Mouse (Mus musculus) left cerebral cortex, postnatal 14 days (tissue): ENCODE data around the gene Clcnkb. TPM values are rescaled to one million over a fixed set of nuclear protein-coding genes. Genes with fewer than 3 reads are reported as not detected.

Experiments used
- DNase-seq, 2 experiments: peaks; one replicate each; pipeline ENCODE4 v3.0.0; 2021 to 2022; ENCODE audit warnings: low spot score in 2 of 2, mixed read lengths in 1 of 2
- intact Hi-C: fragments of 180-260 bp; cut with DNase I; formaldehyde crosslinking; loops from one replicate; pipeline ENCODE4 v1.15.1; 2025
- long read RNA-seq, 2 experiments: library from polyadenylated mRNA; stranded (forward); transcript quantifications; one replicate each; pipeline ENCODE4 v2.0.0; 2021
- total RNA-seq, 2 experiments: library from RNA; stranded (reverse); gene quantifications; 2 replicates each; pipeline ENCODE4 v1.2.3; 2021

Clcnkb gene
- total RNA-seq: not detected
- long read RNA-seq, experiment 1: 0 reads
- long read RNA-seq, experiment 2: 0 reads

- intact Hi-C loops: no loop called here
- no peak for DNase-seq
Measured at GRCm38 (mm10) chr4:141415924-141416323, at the start of gene Clcnkb. TSS of gene Clcnkb (minus strand) at chr4:141416014.

- DNase-seq: no peak
- intact Hi-C loops: no loop called here
Measured at GRCm38 (mm10) chr4:141464722-141465121, 48.9 kb upstream of the Clcnkb start.

- intact Hi-C loops: no loop called here
- DNase-seq: no peak
Measured at GRCm38 (mm10) chr4:141463472-141463871, 47.7 kb upstream of the Clcnkb start.

DNA sequence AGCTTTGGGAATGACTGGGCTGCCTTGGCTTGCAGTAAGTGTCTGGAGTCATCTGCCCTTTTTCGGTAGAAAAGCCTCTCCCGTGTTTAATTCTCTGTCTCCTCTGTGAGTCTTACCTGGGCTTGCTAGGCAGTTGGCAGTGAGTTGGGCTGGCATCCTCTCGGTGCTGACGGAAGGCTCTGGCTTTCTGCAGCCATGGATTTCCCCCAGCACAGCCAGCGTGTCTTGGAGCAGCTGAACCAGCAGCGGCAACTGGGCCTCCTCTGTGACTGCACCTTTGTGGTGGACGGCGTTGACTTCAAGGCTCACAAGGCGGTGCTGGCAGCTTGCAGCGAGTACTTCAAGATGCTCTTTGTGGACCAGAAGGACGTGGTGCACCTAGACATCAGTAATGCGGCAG, 45.8 kb upstream of the Clcnkb start:
- DNase-seq: no peak
- intact Hi-C loops: no loop called here

- intact Hi-C loops: no loop called here
- peak in 1 of 2 experiments; percentile 9 for DNase-seq
Measured at GRCm38 (mm10) chr4:141461088-141461487, 45.3 kb upstream of the Clcnkb start.

DNA sequence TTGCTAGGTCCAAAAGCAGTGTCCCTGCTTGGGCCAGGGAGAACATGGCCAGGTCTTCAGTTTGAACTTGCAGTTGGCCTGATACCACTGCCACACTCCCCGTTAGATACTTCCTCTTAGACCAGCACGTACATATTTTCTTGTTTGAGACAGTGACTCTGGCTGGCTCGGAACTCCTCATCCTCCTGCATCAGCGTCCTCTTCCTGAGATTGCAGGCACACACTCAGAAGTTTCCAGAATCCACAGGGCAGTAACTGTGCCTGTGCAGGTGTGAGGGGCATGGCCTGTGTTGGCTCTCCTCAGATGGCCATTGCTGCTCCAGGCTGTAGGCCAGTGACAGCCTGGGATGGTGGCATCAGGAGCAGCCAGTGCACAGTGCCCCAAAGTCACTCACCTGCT, 44.7 kb upstream of the Clcnkb start:
- no peak for DNase-seq
- intact Hi-C loops: no loop called here

GRCm38 (mm10) chr4:141459766-141460165, 44.0 kb upstream of the Clcnkb start:
- no peak for DNase-seq
- intact Hi-C loops: no loop called here

DNA sequence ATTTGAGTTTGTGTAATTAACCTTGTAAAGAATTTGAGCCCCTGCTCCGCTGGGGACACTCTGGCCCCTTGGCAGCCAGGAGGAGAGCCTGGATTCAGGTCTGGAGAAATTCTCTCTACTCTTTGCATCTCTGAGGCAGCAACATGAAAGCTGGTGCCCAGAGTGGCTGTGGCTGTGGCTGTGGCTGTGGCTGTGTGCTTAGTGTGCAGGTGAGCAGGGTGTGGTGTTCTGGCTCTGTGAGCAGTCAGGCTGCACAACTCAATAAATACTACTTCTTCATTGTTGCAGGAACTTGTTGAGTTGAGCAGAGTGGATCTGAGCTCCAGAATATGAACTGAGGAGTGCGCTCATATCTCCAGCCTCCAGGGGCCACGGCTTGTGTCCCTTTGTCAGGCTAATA, 43.1 kb upstream of the Clcnkb start:
- intact Hi-C loops: no loop called here
- DNase-seq: no peak

- intact Hi-C loops: no loop called here
- no peak for DNase-seq
Measured at GRCm38 (mm10) chr4:141458236-141458635, 42.4 kb upstream of the Clcnkb start.

DNA sequence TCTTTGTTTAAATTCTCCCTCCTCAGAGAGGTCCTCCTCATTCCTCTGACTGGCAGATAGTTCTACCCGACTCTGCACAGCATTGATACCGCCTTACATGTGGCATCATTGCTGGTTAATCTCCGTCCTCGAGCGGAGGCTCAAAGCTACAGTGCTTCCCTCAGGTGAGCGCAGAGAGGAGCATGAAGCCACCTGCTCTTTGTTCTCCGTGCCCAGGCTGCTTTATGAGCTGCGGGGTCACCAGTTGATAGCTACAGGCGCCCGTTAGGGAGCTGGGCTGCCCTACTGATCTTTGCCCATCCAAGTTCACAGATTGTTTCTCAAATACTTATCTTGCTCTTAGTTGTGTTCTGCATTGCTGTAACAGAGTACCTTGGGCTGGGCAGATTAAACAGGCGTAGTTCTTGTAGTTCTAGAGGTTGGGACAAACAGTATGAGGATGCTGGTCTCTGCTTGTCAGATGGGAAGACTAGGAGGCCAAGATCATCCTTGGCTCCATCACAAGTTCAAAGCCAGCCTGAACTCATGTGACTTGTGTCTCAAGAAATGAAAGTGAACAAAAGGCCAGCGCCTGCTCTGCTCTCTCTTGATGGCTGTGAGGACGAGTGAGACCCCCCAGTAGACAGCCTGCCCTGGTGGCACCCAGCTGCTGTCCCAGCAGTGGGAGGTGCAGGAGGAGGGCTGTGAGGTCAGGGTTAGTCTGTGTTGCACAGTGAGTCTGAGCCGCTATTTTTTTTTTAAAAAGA, 40.6 kb upstream of the Clcnkb start:
- no peak for DNase-seq
- intact Hi-C loops: no loop called here

GRCm38 (mm10) chr4:141455526-141455925, 39.7 kb upstream of the Clcnkb start:
- intact Hi-C loops: no loop called here
- no peak for DNase-seq

DNA sequence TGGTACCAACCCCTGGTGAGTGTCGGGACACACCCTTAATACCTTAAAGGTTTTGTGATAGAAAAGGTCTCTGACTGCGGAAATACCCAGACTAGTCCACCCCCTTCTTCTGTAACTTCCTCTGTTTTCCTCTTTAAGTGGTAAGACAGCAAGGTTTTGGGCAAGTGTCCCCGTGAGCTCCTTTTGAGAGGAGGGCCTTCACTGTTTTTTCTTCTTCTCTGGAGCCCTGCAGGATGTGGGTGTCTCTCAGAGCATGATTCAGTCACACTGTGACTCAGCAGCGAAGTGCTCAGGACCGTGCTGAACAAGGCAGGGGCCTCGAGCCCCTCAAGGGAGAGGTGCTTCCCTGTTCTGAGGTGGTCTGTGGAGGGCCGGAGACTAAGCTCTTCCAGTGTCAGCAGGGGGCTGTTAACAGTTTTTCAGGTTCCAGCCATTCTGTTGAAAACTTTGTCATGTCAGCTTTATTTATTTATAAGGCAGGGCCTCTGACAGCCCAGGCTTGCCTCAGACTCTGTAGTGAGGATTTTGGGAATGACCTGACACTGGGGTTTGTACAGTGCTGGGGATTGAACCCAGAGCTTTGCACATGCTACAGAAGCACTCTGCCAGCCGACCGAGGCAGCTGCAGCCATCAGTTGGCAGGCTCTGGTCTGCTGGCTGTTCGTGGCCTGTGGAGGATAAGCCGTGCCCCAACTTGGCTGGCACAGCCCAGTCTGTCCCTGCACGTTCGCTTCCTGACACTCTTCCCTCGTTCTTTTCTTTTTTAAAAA, 39.0 kb upstream of the Clcnkb start:
- peak in 1 of 2 experiments; percentile 26 for DNase-seq
- intact Hi-C loops: no loop called here

GRCm38 (mm10) chr4:141451916-141452450, 36.2 kb upstream of the Clcnkb start:
- intact Hi-C loops: no loop called here
- no peak for DNase-seq

GRCm38 (mm10) chr4:141451251-141451650, 35.4 kb upstream of the Clcnkb start:
- no peak for DNase-seq
- intact Hi-C loops: no loop called here

DNA sequence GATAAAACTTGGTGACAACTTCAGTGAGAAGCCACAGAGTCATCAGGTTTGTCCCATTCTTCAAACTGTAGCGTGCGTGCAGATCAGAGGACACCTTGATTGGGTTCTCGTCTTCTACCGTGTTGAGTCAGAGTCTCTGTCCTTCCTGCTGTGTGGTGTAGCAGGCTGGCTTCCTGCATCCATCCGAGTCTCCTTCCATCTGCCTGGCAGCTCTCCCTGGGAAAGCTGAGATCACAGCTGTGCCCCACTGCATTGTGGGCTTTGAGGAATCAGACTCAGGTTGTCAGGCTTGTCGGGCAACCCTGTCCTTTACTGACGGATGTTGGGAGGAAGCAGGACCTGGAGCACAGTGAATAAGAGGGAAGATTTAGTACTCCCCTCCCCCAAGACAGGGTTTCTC, 30.4 kb upstream of the Clcnkb start:
- peak in 1 of 2 experiments; percentile 53 for DNase-seq
- intact Hi-C loops: no loop called here

- DNase-seq: no peak
- intact Hi-C loops: no loop called here
Measured at GRCm38 (mm10) chr4:141445328-141445720, 29.5 kb upstream of the Clcnkb start.

DNA sequence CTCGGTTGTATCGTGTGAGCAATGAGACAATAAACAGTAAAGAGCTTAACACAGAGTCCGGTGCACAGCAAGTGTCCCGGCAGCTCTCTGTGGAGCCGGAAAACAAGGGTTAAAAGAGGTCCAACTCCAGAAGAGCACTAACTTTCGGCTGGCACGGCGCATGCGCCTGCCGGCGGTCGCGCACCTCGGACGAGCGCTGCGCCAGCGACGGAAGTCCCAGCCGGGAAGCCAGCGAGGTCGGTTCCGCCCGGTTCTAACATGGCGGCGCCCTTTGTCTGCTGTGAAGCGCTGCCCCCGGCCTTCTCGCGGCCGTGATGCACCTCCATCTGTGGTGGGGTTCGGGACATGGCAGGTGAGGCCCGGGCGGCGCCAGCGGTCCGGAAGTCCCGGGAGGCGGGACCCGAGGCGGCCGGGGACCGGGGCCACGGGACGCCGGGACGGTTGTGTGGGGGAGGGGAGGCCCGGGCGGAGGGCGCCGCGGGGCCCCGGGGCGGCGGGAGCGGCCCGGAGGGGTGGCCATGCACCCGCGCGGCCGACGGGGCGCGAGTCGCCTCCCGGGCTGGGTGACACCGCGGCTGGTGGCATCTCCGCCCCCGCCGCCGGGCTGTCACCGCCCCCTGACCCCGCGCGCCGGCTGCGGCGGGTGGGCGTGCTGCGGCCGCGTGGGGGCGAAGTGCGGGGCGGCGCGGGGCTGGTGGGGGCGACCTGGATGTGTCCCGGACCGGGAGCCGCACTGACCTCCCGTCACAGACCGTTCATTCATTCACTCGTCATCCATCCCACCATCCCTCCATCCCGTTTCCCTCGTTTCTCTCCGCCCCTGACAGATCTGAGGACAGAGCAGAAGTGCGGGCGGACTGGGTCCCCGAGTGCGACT, 28.9 kb upstream of the Clcnkb start, which contains the start of gene Zbtb17:
TSS of gene Zbtb17 (plus strand) at position 204 of the 877 bp plus-strand sequence.
- intact Hi-C loops: no loop called here
- DNase-seq: peak; percentile 88 to 89

DNA sequence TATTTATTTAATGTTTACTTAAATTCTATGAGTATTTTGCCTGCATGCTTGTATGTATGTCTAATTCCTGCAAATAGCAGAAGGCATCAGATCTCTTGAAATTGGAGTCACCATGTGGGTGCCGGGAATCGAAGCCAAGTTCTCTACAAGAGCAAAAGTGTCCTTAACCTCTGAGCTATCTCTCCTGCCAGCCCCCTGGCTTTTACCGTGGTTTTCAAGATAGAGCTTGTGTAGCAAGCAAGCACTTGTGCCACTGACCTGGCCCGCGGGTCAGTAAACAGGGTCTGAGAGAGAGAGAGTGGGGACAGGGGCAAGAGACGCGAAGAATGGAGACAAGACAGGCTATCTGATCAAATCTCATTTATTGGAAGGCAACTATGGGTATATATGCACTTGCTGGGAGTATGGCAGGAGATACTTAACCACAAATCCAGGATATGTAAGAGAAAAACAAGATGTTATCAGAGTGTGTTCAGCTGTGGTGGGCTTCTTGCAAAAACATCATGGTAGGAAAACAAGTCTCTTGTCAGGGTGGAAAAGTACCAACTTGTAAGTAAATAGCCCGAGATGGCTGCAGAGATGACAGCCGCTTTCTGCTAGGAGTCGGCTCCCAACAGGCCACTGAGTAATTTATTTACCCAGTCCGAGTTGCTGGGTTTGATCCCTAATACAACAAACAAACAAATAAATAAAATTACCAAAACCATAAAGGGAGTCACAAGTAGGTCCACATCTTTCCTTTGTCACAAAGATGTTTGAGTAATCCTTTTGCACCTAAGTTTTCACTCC, 28.0 kb upstream of the Clcnkb start:
- no peak for DNase-seq
- intact Hi-C loops: no loop called here

DNA sequence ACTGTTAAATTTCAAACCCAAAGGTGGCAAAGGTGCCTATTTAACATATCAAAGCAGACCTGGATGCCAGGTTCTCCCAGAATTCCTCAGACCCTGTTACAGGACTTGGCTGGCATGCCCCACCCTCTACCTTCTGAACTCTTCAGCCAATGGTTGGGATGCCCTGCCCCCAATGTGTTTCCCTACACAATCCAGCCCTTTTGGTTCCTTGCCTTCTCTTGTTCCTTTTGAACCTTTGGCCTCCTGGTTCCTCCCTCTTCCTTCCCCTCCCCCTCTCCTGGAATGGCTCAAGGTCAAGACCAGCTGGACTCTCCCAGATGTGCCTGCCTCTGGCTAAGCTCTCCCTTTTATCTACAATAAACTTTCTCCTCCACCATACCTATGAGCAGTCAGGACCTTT, 25.1 kb upstream of the Clcnkb start:
- no peak for DNase-seq
- intact Hi-C loops: no loop called here
